Mouse (Mus musculus) embryonic fibroblast, embryonic 13.5 days (primary cell): ENCODE results near the gene Tkfc.

Experiments used
- CTCF ChIP-seq: IDR thresholded peaks from 2 replicates; pipeline ENCODE4 v1.5.1; 2011; ENCODE audit warnings: mild to moderate bottlenecking, control low read depth, low read length, moderate library complexity, borderline replicate concordance; ENCODE audit not compliant: insufficient read depth
- POLR2A ChIP-seq: IDR thresholded peaks from 2 replicates; pipeline ENCODE4 v1.6.1; 2011; ENCODE audit warnings: low read depth, mild to moderate bottlenecking, control low read depth, low read length, moderate library complexity

- TF ChIP-seq CTCF (no peak), POLR2A (no peak)
Measured at GRCm38 (mm10) chr19:10637840-10638239, 32.4 kb upstream of the Tkfc start.
